Mouse (Mus musculus) heart, embryonic 16.5 days (tissue): ENCODE results near the gene Nipbl. TPM values are rescaled to one million over a fixed set of nuclear protein-coding genes. Genes with fewer than 3 reads are reported as not detected.

Experiments used
- ATAC-seq: fragments of 200-750 bp; cut with Nextera tagmentation; replicated peaks from 2 replicates; pipeline ENCODE4 v1.8.0; 2017; ENCODE audit warnings: moderate number of reproducible peaks; ENCODE audit not compliant: insufficient read depth, low FRiP score; ENCODE audit errors: extremely low read depth
- H3K27ac ChIP-seq: fragments of 300-500 bp; sonication (generic); 2 replicates; pipeline ENCODE4 v1.5.1; 2014; ENCODE audit warnings: mild to moderate bottlenecking, low read length, control low read depth, moderate library complexity
- H3K27me3 ChIP-seq: fragments of 300-500 bp; sonication (generic); 2 replicates; pipeline ENCODE4 v1.6.1; 2014; ENCODE audit warnings: low read length, mixed read lengths; ENCODE audit not compliant: control insufficient read depth, insufficient read depth
- H3K36me3 ChIP-seq: fragments of 300-500 bp; sonication (generic); 2 replicates; pipeline ENCODE4 v1.6.1; 2014; ENCODE audit not compliant: control insufficient read depth, insufficient read depth
- H3K4me1 ChIP-seq: fragments of 300-500 bp; sonication (generic); 2 replicates; pipeline ENCODE4 v1.6.1; 2014; ENCODE audit warnings: low read length, mixed read lengths; ENCODE audit not compliant: control insufficient read depth, insufficient read depth
- H3K4me2 ChIP-seq: fragments of 300-500 bp; sonication (generic); 2 replicates; pipeline ENCODE4 v1.6.1; 2014; ENCODE audit warnings: low read depth, mild to moderate bottlenecking, control low read depth, low read length
- H3K4me3 ChIP-seq: fragments of 300-500 bp; sonication (generic); 2 replicates; pipeline ENCODE4 v1.5.1; 2014; ENCODE audit warnings: mild to moderate bottlenecking, control low read depth, low read length
- H3K9ac ChIP-seq: fragments of 300-500 bp; sonication (generic); 2 replicates; pipeline ENCODE4 v1.6.1; 2014; ENCODE audit warnings: low read length, control low read depth
- H3K9me3 ChIP-seq: fragments of 300-500 bp; sonication (generic); replicated peaks from 2 replicates; pipeline ENCODE4 v1.6.1; 2016; ENCODE audit warnings: low read length; ENCODE audit not compliant: control insufficient read depth
- WGBS: fragments of 180-500 bp; shearing (Covaris S2); extraction: QIAGEN DNeasy Blood & Tissue Kit; methylation state at CpG from one replicate; pipeline ENCODE4 v1.1.7; 2014; 5-methylcytosine and 5-hydroxymethylcytosine counted together
- polyA plus RNA-seq: library from polyadenylated mRNA; unstranded; fragments of >200 nt; fragmentation: Nextera tagmentation; extraction: Ambion mirVana; gene quantifications from 2 replicates; pipeline ENCODE4 v1.2.1, GENCODE M21; 2015

The Nipbl gene
- polyA plus RNA-seq, 1 experiment from 2014 or later: 10.7 TPM

- peaks cover 31% of the 10 kb centered on the region for H3K36me3 ChIP-seq
- 93% methylated on average over 3 of the region's 3 CpGs for WGBS
- no peaks in the 10 kb centered on the region for H3K9me3 ChIP-seq
Measured at GRCm38 (mm10) chr15:8331547-8331946, 112.7 kb downstream of the Nipbl start.

DNA sequence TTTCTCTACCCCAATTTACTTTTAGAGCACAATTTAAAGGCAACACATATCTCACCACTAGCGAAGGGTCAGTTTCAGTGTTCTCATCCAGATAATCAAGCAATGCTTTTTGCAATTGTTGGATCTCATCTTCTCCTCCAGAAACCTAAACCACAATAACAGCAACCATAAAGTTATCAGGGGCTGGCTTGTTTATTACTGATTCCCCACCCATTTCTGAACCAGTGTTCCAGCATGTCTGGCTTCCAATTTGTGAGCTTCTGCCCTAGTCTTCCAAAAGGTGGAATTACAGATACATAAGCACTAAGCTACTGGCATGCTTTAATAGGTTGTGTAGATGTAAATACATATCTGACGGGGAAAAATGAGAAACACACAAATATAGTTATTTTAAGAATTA lies 118.6 kb downstream of the Nipbl start:
- Histone ChIP-seq H3K27ac (no peak overlapping the region), H3K27me3 (no peaks in the 10 kb centered on the region), H3K4me2 (no peak overlapping the region), H3K9ac (no peak overlapping the region), H3K36me3 (peaks cover 40% of the 10 kb centered on the region), H3K4me3 (no peak overlapping the region), H3K9me3 (no peaks in the 10 kb centered on the region), H3K4me1 (no peaks in the 10 kb centered on the region)
- 94% methylated on average over 2 of the region's 2 CpGs for WGBS
- ATAC-seq: no peak

More at GRCm38 (mm10) chr15:8331547-8331946, 112.7 kb downstream of the Nipbl start:
- H3K4me3 ChIP-seq: no peak overlapping the region
- H3K9ac ChIP-seq: no peak overlapping the region
- H3K27me3 ChIP-seq: no peaks in the 10 kb centered on the region
- no peak overlapping the region for H3K27ac ChIP-seq
- H3K4me2 ChIP-seq: no peak overlapping the region
- no peaks in the 10 kb centered on the region for H3K4me1 ChIP-seq
- no peak for ATAC-seq

DNA sequence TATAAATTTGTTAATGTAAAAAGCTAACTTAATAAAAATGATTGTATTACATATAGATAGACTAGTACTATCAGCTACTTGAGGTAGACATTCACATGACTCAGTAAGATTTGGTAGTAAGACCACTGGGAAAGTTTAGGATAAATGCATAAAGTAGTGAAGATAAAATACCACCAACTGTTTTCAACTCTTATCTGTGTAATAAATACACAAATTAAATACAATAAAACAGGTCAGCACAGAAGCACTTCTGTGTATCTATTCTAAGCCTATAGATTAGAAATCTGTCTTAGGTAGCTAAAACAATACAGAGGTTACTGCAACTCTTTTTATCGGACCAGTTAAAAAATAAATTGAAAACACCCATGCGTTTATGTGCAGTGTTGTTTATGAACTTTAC lies 119.4 kb downstream of the Nipbl start:
- no peak overlapping the region for H3K4me2 ChIP-seq
- no peak for ATAC-seq
- H3K4me1 ChIP-seq: no peaks in the 10 kb centered on the region
- 86% methylated on average over 2 of the region's 2 CpGs for WGBS
- H3K27ac ChIP-seq: no peak overlapping the region
- no peaks in the 10 kb centered on the region for H3K27me3 ChIP-seq
- H3K36me3 ChIP-seq: peaks cover 42% of the 10 kb centered on the region
- no peaks in the 10 kb centered on the region for H3K9me3 ChIP-seq
- no peak overlapping the region for H3K9ac ChIP-seq
- H3K4me3 ChIP-seq: no peak overlapping the region

GRCm38 (mm10) chr15:8324061-8324460 lies 120.2 kb downstream of the Nipbl start:
- no peak for ATAC-seq
- peaks cover 41% of the 10 kb centered on the region for H3K36me3 ChIP-seq
- no peak overlapping the region for H3K4me2 ChIP-seq
- no peaks in the 10 kb centered on the region for H3K4me1 ChIP-seq
- H3K27me3 ChIP-seq: no peaks in the 10 kb centered on the region
- no peak overlapping the region for H3K27ac ChIP-seq
- no peaks in the 10 kb centered on the region for H3K9me3 ChIP-seq
- 87% methylated on average over 4 of the region's 4 CpGs for WGBS
- no peak overlapping the region for H3K9ac ChIP-seq
- no peak overlapping the region for H3K4me3 ChIP-seq

GRCm38 (mm10) chr15:8321491-8321890 lies 122.8 kb downstream of the Nipbl start:
- Histone ChIP-seq H3K27me3 (no peaks in the 10 kb centered on the region), H3K4me2 (no peak overlapping the region), H3K4me1 (no peaks in the 10 kb centered on the region), H3K9ac (no peak overlapping the region), H3K36me3 (peaks cover 43% of the 10 kb centered on the region), H3K4me3 (no peak overlapping the region), H3K9me3 (no peaks in the 10 kb centered on the region), H3K27ac (no peak overlapping the region)
- 95% methylated on average over 5 of the region's 5 CpGs for WGBS
- no peak for ATAC-seq

DNA sequence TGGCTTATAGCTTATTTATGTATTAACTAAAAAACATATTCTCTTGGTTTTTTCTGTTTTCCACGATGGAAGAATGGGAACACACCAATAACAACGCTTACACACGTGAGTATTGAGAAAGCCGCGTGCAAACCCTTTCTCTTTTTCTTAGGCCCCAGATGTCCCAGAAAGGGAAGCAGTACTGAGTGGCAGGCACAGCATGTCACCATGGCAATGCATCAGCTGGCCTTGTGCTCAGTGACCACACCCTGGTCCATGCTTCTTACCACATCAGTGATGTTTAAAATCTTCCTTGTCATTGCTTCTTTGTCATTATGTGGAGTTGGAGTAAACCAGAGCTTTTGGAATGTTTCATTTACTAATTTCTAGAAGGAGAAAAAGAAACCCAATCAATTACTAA lies 125.1 kb downstream of the Nipbl start:
- ATAC-seq: no peak
- H3K4me1 ChIP-seq: no peaks in the 10 kb centered on the region
- H3K36me3 ChIP-seq: peaks cover 37% of the 10 kb centered on the region
- no peaks in the 10 kb centered on the region for H3K9me3 ChIP-seq
- no peak overlapping the region for H3K4me3 ChIP-seq
- no peak overlapping the region for H3K4me2 ChIP-seq
- no peak overlapping the region for H3K27ac ChIP-seq
- 95% methylated on average over 5 of the region's 5 CpGs for WGBS
- no peaks in the 10 kb centered on the region for H3K27me3 ChIP-seq
- H3K9ac ChIP-seq: no peak overlapping the region

- Histone ChIP-seq H3K9ac (no peak overlapping the region), H3K9me3 (no peaks in the 10 kb centered on the region), H3K4me3 (no peak overlapping the region), H3K36me3 (peaks cover 36% of the 10 kb centered on the region), H3K4me2 (no peak overlapping the region), H3K27me3 (no peaks in the 10 kb centered on the region), H3K27ac (no peak overlapping the region), H3K4me1 (no peaks in the 10 kb centered on the region)
- 86% methylated on average over 4 of the region's 4 CpGs for WGBS
- ATAC-seq: no peak
Measured at GRCm38 (mm10) chr15:8317381-8317780, 126.9 kb downstream of the Nipbl start.

DNA sequence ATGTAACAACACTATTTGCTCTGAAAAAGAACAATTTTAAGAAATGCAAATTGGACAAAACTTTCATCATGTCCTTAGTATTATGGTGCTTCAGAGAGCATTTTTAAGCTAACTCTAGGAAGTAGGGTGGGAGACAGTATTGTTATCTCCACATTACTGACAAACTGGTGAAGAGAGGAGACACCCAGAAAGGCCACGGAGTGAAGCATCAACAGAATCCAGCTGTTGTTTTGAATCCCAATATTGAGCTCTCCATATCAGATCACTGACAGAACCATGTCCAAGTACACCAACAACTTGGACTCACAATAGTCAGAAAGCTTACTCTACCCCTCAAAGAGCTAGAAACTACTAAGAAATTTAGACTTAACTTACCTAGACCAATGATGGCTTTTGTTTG lies 138.8 kb downstream of the Nipbl start:
- H3K36me3 ChIP-seq: peaks cover 48% of the 10 kb centered on the region
- no peak overlapping the region for H3K9ac ChIP-seq
- 73% methylated on average over 1 of the region's 1 CpGs for WGBS
- H3K4me1 ChIP-seq: no peaks in the 10 kb centered on the region
- no peak overlapping the region for H3K27ac ChIP-seq
- H3K4me2 ChIP-seq: no peak overlapping the region
- no peak overlapping the region for H3K4me3 ChIP-seq
- no peaks in the 10 kb centered on the region for H3K9me3 ChIP-seq
- no peak for ATAC-seq
- no peaks in the 10 kb centered on the region for H3K27me3 ChIP-seq

GRCm38 (mm10) chr15:8302944-8303343 lies 141.3 kb downstream of the Nipbl start:
- Histone ChIP-seq H3K27me3 (no peaks in the 10 kb centered on the region), H3K4me2 (no peak overlapping the region), H3K4me1 (no peaks in the 10 kb centered on the region), H3K9me3 (no peaks in the 10 kb centered on the region), H3K9ac (no peak overlapping the region), H3K36me3 (peaks cover 47% of the 10 kb centered on the region), H3K27ac (no peak overlapping the region), H3K4me3 (no peak overlapping the region)
- 88% methylated on average over 10 of the region's 10 CpGs for WGBS
- no peak for ATAC-seq

DNA sequence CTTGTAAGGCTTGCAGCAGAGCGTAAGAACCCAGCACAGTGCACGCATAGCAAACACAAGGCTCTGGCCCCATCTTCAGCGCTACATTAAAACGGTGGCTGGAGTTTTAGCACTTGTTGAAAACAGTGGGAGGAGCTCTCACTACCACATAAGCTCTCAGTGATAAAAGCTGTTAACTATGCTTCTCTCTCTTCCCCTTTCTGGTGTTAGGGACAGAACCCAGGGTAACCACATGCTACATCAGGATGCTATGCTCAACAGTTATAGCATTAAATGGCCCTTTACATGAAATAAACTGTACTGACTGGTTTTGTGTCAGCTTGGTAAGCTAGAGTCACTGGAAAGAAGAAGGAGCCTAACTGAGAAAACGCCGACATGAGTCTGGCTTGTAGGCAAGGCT lies 150.1 kb downstream of the Nipbl start:
- whole genome bisulfite sequencing: 76% methylated on average over 6 of the region's 6 CpGs
- H3K27me3 ChIP-seq: no peaks in the 10 kb centered on the region
- no peak overlapping the region for H3K9ac ChIP-seq
- H3K4me1 ChIP-seq: no peaks in the 10 kb centered on the region
- H3K4me2 ChIP-seq: no peak overlapping the region
- H3K4me3 ChIP-seq: no peak overlapping the region
- H3K9me3 ChIP-seq: no peaks in the 10 kb centered on the region
- H3K27ac ChIP-seq: no peak overlapping the region
- no peak for ATAC-seq
- peaks cover 55% of the 10 kb centered on the region for H3K36me3 ChIP-seq
